Mouse (Mus musculus) gastrocnemius, adult 2 months (tissue): Measurements from ENCODE around the gene 4930502E18Rik. TPM values are rescaled to one million over a fixed set of nuclear protein-coding genes. Genes with fewer than 3 reads are reported as not detected.

ENCODE experiments used
- DNase-seq: peaks from one replicate; pipeline ENCODE4 v3.0.0; 2022
- H3K27ac ChIP-seq: fragments of 200-600 bp; 2 replicates; pipeline ENCODE4 v1.8.1; 2022; ENCODE audit warnings: mild to moderate bottlenecking
- H3K4me3 ChIP-seq: fragments of 200-600 bp; 2 replicates; pipeline ENCODE4 v1.8.1; 2022; ENCODE audit warnings: mild to moderate bottlenecking, moderate library complexity
- CTCF ChIP-seq: fragments of 200-600 bp; IDR thresholded peaks from 2 replicates; pipeline ENCODE4 v1.8.1; 2022; ENCODE audit warnings: antibody characterized with exemption, mild to moderate bottlenecking, moderate library complexity
- intact Hi-C: fragments of 180-260 bp; cut with DNase I; formaldehyde crosslinking; loops from one replicate; pipeline ENCODE4 v1.15.1; 2025
- total RNA-seq, 2 experiments: library from RNA; stranded (reverse); gene quantifications; 2 replicates each; pipeline ENCODE4 v1.2.3; 2021

4930502E18Rik gene
- total RNA-seq, 2 experiments from 2014 or later = not detected

DNA sequence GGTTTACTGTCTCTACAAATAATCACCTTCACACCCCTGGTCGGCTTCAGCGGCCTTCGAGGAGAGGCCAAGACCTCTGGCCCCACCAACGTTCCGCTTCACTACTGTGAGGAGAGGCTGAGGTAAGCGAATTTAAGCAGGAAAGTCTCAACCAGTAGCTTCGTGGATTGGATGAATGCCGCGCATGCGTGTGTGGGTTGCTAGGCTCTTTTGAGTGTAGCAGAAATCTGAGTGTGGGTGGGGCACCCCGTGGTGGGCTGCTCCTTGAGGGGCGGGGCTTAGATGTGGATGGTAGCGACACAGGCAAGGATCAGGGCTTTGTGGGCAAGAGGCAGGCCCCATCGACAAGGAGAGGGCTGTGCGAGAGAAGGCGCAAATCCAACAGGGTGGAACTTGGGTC is 33.1 kb downstream of the 4930502E18Rik start, which contains the start of gene 1700013H16Rik:
TSS of gene 1700013H16Rik (minus strand) at position 96 of the 400 bp plus-strand sequence.
- intact Hi-C loops = no loop called here
- no peak for DNase-seq
- H3K27ac ChIP-seq = no peak within 1 kb of the TSS
- no peak for TF ChIP-seq CTCF
- no peak within 1 kb of the TSS for H3K4me3 ChIP-seq

DNA sequence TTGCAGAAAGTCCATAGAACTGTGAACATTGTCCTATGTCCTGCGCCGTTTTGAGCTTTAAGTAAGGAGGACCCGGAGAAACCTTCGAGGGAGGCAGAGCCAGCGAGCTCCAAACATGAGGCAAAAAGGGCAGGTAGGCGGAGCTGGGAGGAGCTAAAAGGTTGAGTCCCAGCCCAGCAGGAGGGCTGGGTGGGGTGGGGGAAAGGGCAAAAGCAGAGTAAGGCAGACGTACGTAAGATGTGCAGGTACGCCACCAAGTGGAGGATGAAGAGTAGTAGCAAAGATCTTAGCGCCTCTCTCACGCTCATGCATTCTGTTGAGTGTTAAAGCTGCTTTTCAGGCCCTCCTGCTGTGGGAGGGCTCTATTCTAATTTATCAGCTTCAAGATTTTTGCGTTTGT is 51.6 kb downstream of the 4930502E18Rik start, which contains the start of gene Zfp36l3:
TSS of gene Zfp36l3 (minus strand) at position 119 of the 400 bp plus-strand sequence.
- DNase-seq = no peak
- H3K4me3 ChIP-seq = no peak within 1 kb of the TSS
- no peak within 1 kb of the TSS for H3K27ac ChIP-seq
- intact Hi-C loops = no loop called here
- no peak for TF ChIP-seq CTCF

Other genes with a start within 250 kb of the 4930502E18Rik start
- gene Rtl8c, start 116.8 kb upstream of the 4930502E18Rik start, total RNA-seq = 1 to 10 TPM; 3.7 to 9.0 TPM
- gene Gm14597, start 115.8 kb upstream of the 4930502E18Rik start, total RNA-seq = not detected
- gene Rtl8a, start 81.1 kb upstream of the 4930502E18Rik start, total RNA-seq = 10 to 100 TPM; 55.5 to 73.8 TPM
- gene Rtl8b, start 54.4 kb upstream of the 4930502E18Rik start, total RNA-seq = 10 to 100 TPM; 45.0 to 50.7 TPM
- gene 1700013H16Rik, start 33.0 kb downstream of the 4930502E18Rik start, total RNA-seq = not detected
- gene Zfp36l3, start 51.6 kb downstream of the 4930502E18Rik start, total RNA-seq = not detected
- under 1 TPM; 0.23 to 0.70 TPM for gene Xlr, start 72.9 kb downstream of the 4930502E18Rik start, total RNA-seq